ENCODE assay signal across 8 mouse cellular contexts in genomic region chr19:32960196-32960947, GRCm38 (mm10).
DNase-seq lines count a peak whose midpoint lies in the region; ATAC-seq and TF ChIP-seq lines count a peak whose summit lies in the region.
"Had no signal": no experiment of that assay in that cellular context is flagged by ENCODE, and none has a peak within 500 bp of the region (broad histone marks: within the 10 kb centered on the region; RNA-seq: fewer than 3 reads in every experiment).

No protein-coding gene starts in this region.

- peaks cover 21% of the 10 kb centered on the region; the same call in 1 of the 2 replicates for H3K27me3 ChIP-seq in midbrain, embryonic 10.5 days (ENCODE audit: low read depth, poor library complexity, severe bottlenecking)
- H3K27me3 ChIP-seq in midbrain, embryonic 15.5 days (replicated peaks): no peaks in the 10 kb centered on the region
- no peaks in the 10 kb centered on the region for H3K27me3 ChIP-seq in hindbrain, postnatal 0 days (ENCODE audit: insufficient read depth, low read length)

- H3K4me2 ChIP-seq in midbrain, embryonic 15.5 days: no peak overlapping the region
- no peak overlapping the region for H3K4me2 ChIP-seq in hindbrain, postnatal 0 days (ENCODE audit: low read depth, low read length)

- H3K9ac ChIP-seq in midbrain, embryonic 15.5 days: no peak overlapping the region
- H3K9ac ChIP-seq in hindbrain, postnatal 0 days (replicated peaks; ENCODE audit: low read length): no peak overlapping the region

- peaks cover 30% of the 10 kb centered on the region for H3K4me1 ChIP-seq in midbrain, embryonic 10.5 days
- H3K4me1 ChIP-seq in midbrain, embryonic 15.5 days: peaks cover 5% of the 10 kb centered on the region; the same call in 1 of the 2 replicates
- H3K4me1 ChIP-seq in hindbrain, postnatal 0 days (ENCODE audit: insufficient read depth, low read length): no peaks in the 10 kb centered on the region

- H3K27ac ChIP-seq in midbrain, embryonic 10.5 days (replicated peaks): 0 out of 2 replicates have a peak overlapping the region, but pooled peaks have one; percentile 6
- no peak overlapping the region for H3K27ac ChIP-seq in midbrain, embryonic 15.5 days
- H3K27ac ChIP-seq in hindbrain, postnatal 0 days: no peak overlapping the region

- no peak for ATAC-seq in midbrain, embryonic 15.5 days (replicated peaks)
- ATAC-seq in granulocyte monocyte progenitor cell, adult 5-6 weeks (replicated peaks; ENCODE audit: poor library complexity, severe bottlenecking): peak; percentile 68
- peak; percentile 57; the same call in 1 of the 2 replicates for ATAC-seq in monocyte, adult 5-6 weeks (replicated peaks; ENCODE audit: insufficient number of reproducible peaks, low FRiP score, low TSS enrichment, poor library complexity, severe bottlenecking)
- no peak for ATAC-seq in hindbrain, postnatal 0 days

- no peak for DNase-seq in midbrain, embryonic 10.5 days (ENCODE audit: low spot score)
- peak; percentile 58 for DNase-seq in thymus, postnatal 4 days
- DNase-seq in gastrocnemius, adult 8-10 months (ENCODE audit: low spot score in 2 of 2): no peak
- DNase-seq in hindbrain, postnatal 0 days (ENCODE audit: low spot score): no peak
- DNase-seq: gastrocnemius, postnatal 14 days had no signal

- 71% methylated on average over 9 of the region's 9 CpGs for WGBS in midbrain, embryonic 10.5 days
- 69% methylated on average over 9 of the region's 9 CpGs for WGBS in midbrain, embryonic 15.5 days
- 61% methylated on average over 9 of the region's 9 CpGs for WGBS in hindbrain, postnatal 0 days

- TF ChIP-seq CTCF in hindbrain, postnatal 0 days (IDR thresholded peaks at IDR 0.05; ENCODE audit: low read depth): no peak

- no peaks in the 10 kb centered on the region for H3K9me3 ChIP-seq in midbrain, embryonic 10.5 days (replicated peaks)
- no peaks in the 10 kb centered on the region for H3K9me3 ChIP-seq in midbrain, embryonic 15.5 days
- no peaks in the 10 kb centered on the region for H3K9me3 ChIP-seq in hindbrain, postnatal 0 days (ENCODE audit: low read length)

- no peaks in the 10 kb centered on the region for H3K36me3 ChIP-seq in midbrain, embryonic 10.5 days
- no peaks in the 10 kb centered on the region for H3K36me3 ChIP-seq in midbrain, embryonic 15.5 days (replicated peaks)
- no peaks in the 10 kb centered on the region for H3K36me3 ChIP-seq in hindbrain, postnatal 0 days (ENCODE audit: insufficient read depth, low read length)

- no peak overlapping the region for H3K4me3 ChIP-seq in midbrain, embryonic 10.5 days
- no peak overlapping the region for H3K4me3 ChIP-seq in midbrain, embryonic 15.5 days
- H3K4me3 ChIP-seq in hindbrain, postnatal 0 days (ENCODE audit: low read length): no peak overlapping the region

Comparison
In these comparisons a context has a peak if more than half of its experiments do, and no peak if none do; other contexts are left out.
1. ATAC-seq: peak in granulocyte monocyte progenitor cell, adult 5-6 weeks (single experiment) and monocyte, adult 5-6 weeks (single experiment); none in midbrain, embryonic 15.5 days (single experiment) and hindbrain, postnatal 0 days (single experiment).